Mouse (Mus musculus) hindbrain, embryonic 15.5 days (tissue): Measurements from ENCODE around the gene Eci3. TPM values are rescaled to one million over a fixed set of nuclear protein-coding genes. Genes with fewer than 3 reads are reported as not detected.
A peak's percentile ranks its signal among the peaks of the same experiment; 100 is the strongest.
"Not testable (repeated sequence)": the region's sequence is repeated elsewhere in the genome, so short reads cannot be mapped to it uniquely, and the experiment has no call there.

Source experiments
- ATAC-seq: fragments of 200-750 bp; cut with Nextera tagmentation; 2 replicates; pipeline ENCODE4 v1.8.0; 2017; ENCODE audit warnings: low read depth, moderate number of reproducible peaks, moderate TSS enrichment; ENCODE audit not compliant: low FRiP score
- H3K27ac ChIP-seq: fragments of 300-500 bp; sonication (generic); replicated peaks from 2 replicates; pipeline ENCODE4 v1.5.1; 2015; ENCODE audit warnings: mild to moderate bottlenecking, inconsistent platforms
- H3K27me3 ChIP-seq: fragments of 300-500 bp; sonication (generic); 2 replicates; pipeline ENCODE4 v1.6.1; 2015; ENCODE audit warnings: control low read depth, inconsistent platforms
- H3K36me3 ChIP-seq: fragments of 300-500 bp; sonication (generic); 2 replicates; pipeline ENCODE4 v1.6.1; 2015; ENCODE audit warnings: control low read depth, inconsistent platforms
- H3K4me1 ChIP-seq: fragments of 300-500 bp; sonication (generic); replicated peaks from 2 replicates; pipeline ENCODE4 v1.6.1; 2015; ENCODE audit warnings: control low read depth, inconsistent platforms
- H3K4me2 ChIP-seq: fragments of 300-500 bp; sonication (generic); 2 replicates; pipeline ENCODE4 v1.6.1; 2015; ENCODE audit warnings: moderate library complexity, mild to moderate bottlenecking, inconsistent platforms
- H3K4me3 ChIP-seq: fragments of 300-500 bp; sonication (generic); 2 replicates; pipeline ENCODE4 v1.5.1; 2015; ENCODE audit warnings: mild to moderate bottlenecking, inconsistent platforms
- H3K9ac ChIP-seq: fragments of 300-500 bp; sonication (generic); 2 replicates; pipeline ENCODE4 v1.6.1; 2015; ENCODE audit warnings: inconsistent platforms
- H3K9me3 ChIP-seq: fragments of 300-500 bp; sonication (generic); 2 replicates; pipeline ENCODE4 v1.6.1; 2016; ENCODE audit warnings: control low read depth, inconsistent platforms
- WGBS: fragments of 180-500 bp; shearing (Covaris S2); methylation state at CpG from one replicate; pipeline ENCODE4 v1.1.7; 2015; 5-methylcytosine and 5-hydroxymethylcytosine counted together
- polyA plus RNA-seq: library from polyadenylated mRNA; unstranded; fragments of >200 nt; fragmentation: Nextera tagmentation; extraction: Ambion mirVana; gene quantifications from 2 replicates; pipeline ENCODE4 v1.2.1, GENCODE M21; 2015

The Eci3 gene
- polyA plus RNA-seq = 0.78 and 0.90 TPM in 2 replicates

DNA sequence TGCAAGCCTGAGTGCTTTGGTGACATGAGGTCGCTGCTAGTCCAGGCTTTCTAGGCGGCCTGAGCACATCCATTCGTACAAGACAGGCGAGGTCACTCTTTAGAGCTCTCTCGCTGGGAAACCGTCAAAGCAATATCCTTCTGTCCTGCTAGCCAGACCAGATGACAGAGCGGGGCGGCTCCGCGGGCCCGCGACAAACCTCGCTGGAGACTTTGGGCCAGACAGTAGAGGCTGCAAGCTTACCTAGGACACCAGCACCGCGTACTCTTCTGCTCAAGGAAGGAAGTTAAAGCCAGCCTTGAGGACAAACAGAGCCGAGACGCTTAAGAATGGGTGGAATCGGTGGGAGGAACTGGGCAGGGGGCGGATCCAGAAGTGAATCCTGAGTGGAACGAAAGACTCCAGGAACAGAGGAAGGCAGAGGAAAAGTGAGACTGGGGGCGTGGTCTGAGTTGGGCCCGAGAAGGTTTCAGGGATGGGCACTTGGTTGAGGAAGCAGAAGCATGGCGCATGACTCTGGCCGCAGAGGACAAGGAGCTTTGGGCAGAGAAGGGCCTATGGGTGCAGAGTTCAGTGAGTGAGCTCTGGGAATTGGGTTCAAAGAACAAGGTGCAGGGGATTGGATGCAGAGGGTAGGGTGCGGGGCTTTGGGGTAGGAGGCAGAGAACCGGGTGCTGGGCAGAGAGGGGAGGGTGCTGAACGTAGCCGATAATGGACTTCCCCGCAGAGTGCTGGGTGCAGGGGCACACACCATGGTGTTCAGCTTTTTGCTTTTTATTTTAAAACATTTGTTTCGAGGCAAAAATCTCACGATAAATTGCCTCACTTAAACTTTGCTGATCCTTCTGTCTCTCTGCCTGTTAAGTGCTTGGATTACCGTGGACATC lies at the start of gene Eci3:
TSS of gene Eci3 (minus strand) at position 300 of the 887 bp plus-strand sequence.
- 3% methylated on average over 32 of the region's 32 CpGs for WGBS
- H3K9me3 ChIP-seq = no peaks in the 10 kb centered on the region
- no peaks in the 10 kb centered on the region for H3K36me3 ChIP-seq
- H3K4me1 ChIP-seq = peaks cover 18% of the 10 kb centered on the region
- 0 out of 2 replicates have a peak, but pooled peaks cover 5% of the 10 kb centered on the region for H3K27me3 ChIP-seq
- peak within 1 kb of the TSS; percentile 41 for H3K4me3 ChIP-seq
- peak within 1 kb of the TSS; percentile 79 for H3K4me2 ChIP-seq
- ATAC-seq = peak; percentile 75
- H3K27ac ChIP-seq = no peak within 1 kb of the TSS
- H3K9ac ChIP-seq = peak within 1 kb of the TSS; percentile 30

DNA sequence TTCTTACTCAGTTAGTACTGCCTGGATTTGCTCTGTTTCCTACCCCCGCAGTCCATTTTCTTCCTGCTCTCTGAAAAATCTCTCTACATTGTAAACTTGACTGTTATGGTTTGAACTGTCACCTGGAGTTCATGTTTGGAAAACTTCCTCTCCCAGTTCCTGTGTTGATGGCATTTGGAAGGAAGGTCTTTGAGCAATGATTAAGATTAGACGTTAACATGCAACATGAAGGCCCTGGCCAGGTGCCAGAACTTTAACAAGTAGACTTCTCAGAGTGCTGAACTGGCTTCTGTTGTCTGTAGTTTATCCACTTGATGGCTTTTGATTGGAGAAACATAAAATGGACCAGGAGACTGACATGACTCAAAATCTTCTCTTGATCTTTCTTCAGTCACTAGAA lies 32.3 kb upstream of the Eci3 start:
- WGBS = 78% methylated on average over 2 of the region's 2 CpGs
- ATAC-seq = no peak
- Histone ChIP-seq H3K27ac (no peak overlapping the region), H3K4me2 (no peak overlapping the region), H3K27me3 (no peaks in the 10 kb centered on the region), H3K4me1 (peaks cover 19% of the 10 kb centered on the region), H3K9me3 (no peaks in the 10 kb centered on the region), H3K36me3 (no peaks in the 10 kb centered on the region), H3K4me3 (no peak overlapping the region), H3K9ac (no peak overlapping the region)

DNA sequence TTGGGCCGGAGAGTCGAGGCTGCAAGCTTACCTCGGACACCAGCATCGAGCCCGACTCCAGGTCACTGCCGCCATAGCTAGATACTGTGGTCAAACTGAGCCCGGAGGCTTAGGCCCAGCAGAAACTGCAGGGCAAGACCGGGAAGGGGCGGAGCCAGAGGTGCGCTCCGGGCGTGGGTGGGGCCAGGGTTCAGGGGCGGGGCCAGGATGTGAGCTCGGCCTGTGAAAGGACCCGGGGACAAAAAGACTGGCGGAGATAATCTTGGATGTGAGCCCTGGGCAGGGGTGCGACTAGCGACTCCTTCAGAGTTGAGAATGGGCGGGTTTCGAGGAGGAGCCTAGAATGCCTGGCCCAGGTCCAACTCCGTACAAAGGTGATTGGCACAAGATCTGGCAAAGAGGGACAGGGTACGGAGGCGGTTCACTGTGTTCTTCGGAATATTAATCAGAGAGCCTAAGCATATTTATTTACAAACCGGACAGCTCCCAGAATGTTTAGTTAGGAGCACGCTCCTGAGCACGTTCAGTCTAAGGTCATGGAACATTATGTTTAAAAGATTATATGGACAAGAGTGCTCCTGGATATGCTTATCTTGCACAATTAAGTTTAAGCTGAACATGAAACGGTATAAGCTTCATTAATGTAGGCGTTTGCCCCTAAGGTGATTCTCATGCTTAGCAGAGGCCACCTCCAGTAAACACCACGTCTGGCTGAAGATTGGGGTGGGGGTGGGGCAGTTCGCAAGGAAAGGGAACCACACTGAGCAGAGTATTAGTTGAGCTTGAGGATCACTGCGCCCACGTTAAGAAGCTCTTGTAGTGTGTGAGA lies 30.6 kb upstream of the Eci3 start:
- no peaks in the 10 kb centered on the region for H3K27me3 ChIP-seq
- peaks cover 9% of the 10 kb centered on the region; the same call in 1 of the 2 replicates for H3K36me3 ChIP-seq
- peak overlapping the region; percentile 65 for H3K4me3 ChIP-seq
- H3K4me2 ChIP-seq = peak overlapping the region; percentile 77
- ATAC-seq = peak; percentile 96
- H3K4me1 ChIP-seq = peaks cover 19% of the 10 kb centered on the region
- H3K9me3 ChIP-seq = no peaks in the 10 kb centered on the region
- H3K9ac ChIP-seq = peak overlapping the region; percentile 71
- under 1% methylated on average over 33 of the region's 33 CpGs for WGBS
- H3K27ac ChIP-seq = peak overlapping the region; percentile 86

DNA sequence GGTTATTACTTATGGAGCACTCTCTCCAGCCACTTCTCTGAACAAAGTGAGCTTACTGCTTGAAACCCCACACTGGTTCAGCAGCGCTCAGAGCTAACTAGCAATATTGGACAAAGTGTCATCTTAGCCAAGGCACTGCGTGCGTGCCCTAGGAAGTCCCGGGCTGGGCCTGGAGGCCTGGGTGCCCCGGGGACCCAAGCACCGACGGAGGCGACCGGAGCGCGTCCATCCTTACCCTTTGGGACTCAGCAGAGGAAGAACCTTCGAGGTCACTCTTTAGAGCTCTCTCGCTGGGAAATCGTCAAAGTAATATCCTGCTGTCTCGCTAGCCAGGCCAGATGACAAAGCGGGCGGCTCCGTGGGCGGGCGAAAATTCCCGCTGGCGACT lies 30.0 kb upstream of the Eci3 start:
- 0% methylated on average over 22 of the region's 22 CpGs for WGBS

DNA sequence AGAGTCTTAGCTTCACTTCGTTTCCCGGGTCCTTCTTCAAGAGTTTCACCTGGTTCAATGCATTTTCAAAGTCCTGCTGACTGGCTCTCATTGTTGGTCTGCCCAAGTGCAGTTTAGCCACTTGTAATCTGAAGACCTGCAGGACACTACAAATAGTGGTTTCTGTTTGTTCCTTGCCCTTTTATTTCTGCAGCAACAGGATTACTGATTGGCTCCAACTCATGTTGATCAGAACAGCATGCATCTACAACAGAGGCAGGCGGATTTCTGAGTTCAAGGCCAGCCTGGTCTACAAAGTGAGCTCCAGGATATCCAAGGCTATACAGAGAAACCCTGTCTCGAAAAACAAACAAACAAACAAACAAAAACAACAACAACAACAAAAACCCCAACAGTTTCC lies 29.5 kb upstream of the Eci3 start:
- no peak for ATAC-seq
- peak overlapping the region; percentile 65 for H3K4me3 ChIP-seq
- H3K4me1 ChIP-seq = peaks cover 19% of the 10 kb centered on the region
- H3K9me3 ChIP-seq = no peaks in the 10 kb centered on the region
- peaks cover 20% of the 10 kb centered on the region for H3K36me3 ChIP-seq
- peak overlapping the region; percentile 77 for H3K4me2 ChIP-seq
- peak overlapping the region; percentile 71; the same call in 1 of the 2 replicates for H3K9ac ChIP-seq
- H3K27me3 ChIP-seq = no peaks in the 10 kb centered on the region
- peak overlapping the region; percentile 86; the same call in 1 of the 2 replicates for H3K27ac ChIP-seq
- WGBS = 85% methylated on average over 4 of the region's 4 CpGs

More for the DNA sequence above, 30.0 kb upstream of the Eci3 start:
- peaks cover 19% of the 10 kb centered on the region for H3K4me1 ChIP-seq
- H3K9ac ChIP-seq = peak overlapping the region; percentile 71
- H3K4me3 ChIP-seq = peak overlapping the region; percentile 65
- no peaks in the 10 kb centered on the region for H3K9me3 ChIP-seq
- peak; percentile 67; the same call in 1 of the 2 replicates for ATAC-seq
- H3K36me3 ChIP-seq = peaks cover 15% of the 10 kb centered on the region
- peak overlapping the region; percentile 77 for H3K4me2 ChIP-seq
- no peaks in the 10 kb centered on the region for H3K27me3 ChIP-seq
- peak overlapping the region; percentile 86 for H3K27ac ChIP-seq

DNA sequence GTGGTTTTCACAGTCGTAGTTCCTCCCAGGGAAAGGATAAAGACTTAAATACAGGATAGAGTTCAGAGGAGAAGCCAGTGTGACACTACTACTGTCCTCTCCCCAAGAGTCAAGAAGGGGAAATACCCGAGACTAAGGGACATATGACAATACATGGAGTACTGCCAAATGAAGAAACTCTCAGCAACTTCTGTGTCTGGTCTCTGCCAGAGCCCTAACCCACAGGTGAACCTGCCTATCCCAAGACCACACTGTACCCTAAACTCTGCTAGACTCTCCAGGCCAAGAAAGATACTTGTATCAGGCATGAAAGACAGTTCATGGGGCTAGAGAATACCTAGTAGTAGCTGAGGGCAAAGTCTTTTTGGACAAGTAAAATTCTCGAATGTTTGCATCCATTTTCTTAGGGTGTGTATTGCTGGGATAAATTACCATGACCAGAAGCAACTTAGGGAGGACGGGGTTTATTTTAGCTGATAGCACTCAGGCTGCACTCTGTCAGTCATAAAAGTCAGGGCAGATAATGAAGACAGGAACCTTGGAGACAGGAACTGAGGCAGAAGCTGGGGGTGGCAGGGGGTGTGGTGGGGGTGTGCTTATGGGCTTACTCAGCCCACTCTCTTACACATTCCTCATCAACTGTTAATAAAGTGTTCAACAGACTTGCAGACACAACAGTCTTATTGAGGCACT lies 28.1 kb upstream of the Eci3 start:
- Histone ChIP-seq H3K4me2 (no peak overlapping the region), H3K9ac (no peak overlapping the region), H3K9me3 (no peaks in the 10 kb centered on the region), H3K4me3 (no peak overlapping the region), H3K27me3 (no peaks in the 10 kb centered on the region), H3K27ac (no peak overlapping the region), H3K4me1 (peaks cover 19% of the 10 kb centered on the region), H3K36me3 (peaks cover 33% of the 10 kb centered on the region)
- ATAC-seq = no peak
- WGBS = 68% methylated on average over 4 of the region's 4 CpGs

DNA sequence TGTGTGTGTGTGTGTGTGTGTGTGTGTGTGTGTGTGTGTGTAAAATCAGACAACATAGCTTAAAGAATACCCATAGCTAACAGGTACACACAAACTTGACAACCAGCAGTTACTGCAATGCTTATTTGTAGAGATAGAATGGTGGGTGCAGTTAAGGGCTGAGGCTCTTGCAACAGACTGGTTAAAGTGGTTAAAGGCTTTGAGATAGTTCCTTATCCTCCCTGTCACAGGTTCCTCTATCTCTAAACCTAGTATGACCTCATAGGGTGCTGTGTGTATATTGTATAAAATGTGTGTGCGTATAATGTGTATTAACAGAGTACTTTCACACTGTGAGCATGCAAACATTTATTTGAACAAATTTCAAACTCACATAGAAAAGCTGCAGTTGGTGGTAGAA lies 19.9 kb upstream of the Eci3 start:
- WGBS = 96% methylated on average over 1 of the region's 1 CpGs
- not testable (repeated sequence) for H3K27ac ChIP-seq, H3K9ac ChIP-seq, H3K4me3 ChIP-seq, H3K9me3 ChIP-seq, H3K4me1 ChIP-seq, H3K4me2 ChIP-seq, H3K27me3 ChIP-seq, ATAC-seq
- H3K36me3 ChIP-seq = peaks cover 69% of the 10 kb centered on the region

DNA sequence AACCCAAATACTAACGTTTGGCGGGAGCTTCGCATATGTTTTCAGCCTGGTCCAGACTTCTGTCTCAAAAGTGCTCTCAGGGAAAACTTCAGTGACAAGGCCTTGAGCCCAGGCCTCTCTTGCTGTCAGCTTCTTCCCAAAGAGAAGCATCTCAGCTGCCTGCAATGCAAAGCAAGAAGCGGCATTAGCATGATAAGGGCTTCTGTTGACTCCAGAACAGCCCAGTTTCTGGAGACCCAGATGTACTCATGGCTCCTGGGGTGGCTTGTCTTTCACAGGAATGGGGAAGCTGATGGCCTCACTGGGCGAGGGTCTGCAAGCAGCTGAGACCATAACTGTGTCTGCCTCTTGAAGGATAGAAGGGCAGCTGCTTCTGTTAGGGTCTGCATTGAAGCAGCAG lies 15.0 kb upstream of the Eci3 start:
- peaks cover 52% of the 10 kb centered on the region for H3K36me3 ChIP-seq
- H3K4me3 ChIP-seq, H3K27me3 ChIP-seq, ATAC-seq, H3K27ac ChIP-seq, H3K9ac ChIP-seq, H3K4me2 ChIP-seq, H3K9me3 ChIP-seq, H3K4me1 ChIP-seq: not testable (repeated sequence)
- WGBS = 62% methylated on average over 5 of the region's 5 CpGs

DNA sequence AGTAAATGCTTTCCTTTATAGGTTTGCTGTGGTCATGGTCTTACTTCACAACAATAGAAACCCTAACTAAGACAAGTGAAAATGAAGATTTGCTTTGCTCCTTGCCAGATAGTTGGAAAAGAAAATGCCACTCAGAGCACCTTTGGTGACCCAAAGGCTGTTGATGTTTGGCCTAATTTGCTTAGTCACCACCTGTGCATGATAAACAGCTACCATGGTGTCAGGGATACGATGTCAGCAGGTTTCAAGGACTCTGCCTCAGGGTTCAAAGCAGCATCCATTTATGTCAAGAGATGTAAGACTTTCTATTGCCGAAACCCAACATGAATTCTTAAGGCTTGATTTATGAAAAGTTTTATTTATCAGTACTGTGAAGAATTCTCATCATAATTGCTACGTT lies 13.8 kb upstream of the Eci3 start:
- no peak for ATAC-seq
- WGBS = 95% methylated on average over 3 of the region's 3 CpGs
- no peak overlapping the region for H3K27ac ChIP-seq
- no peaks in the 10 kb centered on the region for H3K27me3 ChIP-seq
- H3K9ac ChIP-seq = no peak overlapping the region
- no peak overlapping the region for H3K4me3 ChIP-seq
- peaks cover 47% of the 10 kb centered on the region for H3K36me3 ChIP-seq
- no peak overlapping the region for H3K4me2 ChIP-seq
- H3K4me1 ChIP-seq = no peaks in the 10 kb centered on the region
- no peaks in the 10 kb centered on the region for H3K9me3 ChIP-seq

DNA sequence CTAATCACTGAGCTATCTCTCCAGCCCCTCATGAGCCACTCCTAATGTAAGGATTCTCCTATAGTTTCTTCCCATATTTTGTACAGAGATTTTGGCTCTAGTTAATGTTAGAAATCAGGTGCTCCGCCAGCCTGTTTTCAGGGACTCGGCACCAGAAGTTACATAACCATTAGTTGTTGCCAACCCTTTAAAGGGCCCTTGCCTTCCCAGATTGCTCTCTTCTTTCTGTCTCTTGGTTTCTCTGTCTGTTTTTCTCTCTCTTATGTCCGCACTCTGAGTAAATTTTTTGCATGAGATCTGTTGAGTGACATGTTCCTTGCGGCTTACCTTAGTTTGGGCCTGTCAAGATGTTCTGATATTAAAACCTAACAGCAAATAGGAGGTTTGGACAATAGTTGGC lies 12.5 kb upstream of the Eci3 start:
- Histone ChIP-seq H3K9ac (no peak overlapping the region), H3K36me3 (peaks cover 37% of the 10 kb centered on the region), H3K9me3 (no peaks in the 10 kb centered on the region), H3K4me1 (no peaks in the 10 kb centered on the region), H3K4me2 (no peak overlapping the region), H3K4me3 (no peak overlapping the region), H3K27me3 (no peaks in the 10 kb centered on the region), H3K27ac (no peak overlapping the region)
- no peak for ATAC-seq
- 95% methylated on average over 4 of the region's 4 CpGs for WGBS

DNA sequence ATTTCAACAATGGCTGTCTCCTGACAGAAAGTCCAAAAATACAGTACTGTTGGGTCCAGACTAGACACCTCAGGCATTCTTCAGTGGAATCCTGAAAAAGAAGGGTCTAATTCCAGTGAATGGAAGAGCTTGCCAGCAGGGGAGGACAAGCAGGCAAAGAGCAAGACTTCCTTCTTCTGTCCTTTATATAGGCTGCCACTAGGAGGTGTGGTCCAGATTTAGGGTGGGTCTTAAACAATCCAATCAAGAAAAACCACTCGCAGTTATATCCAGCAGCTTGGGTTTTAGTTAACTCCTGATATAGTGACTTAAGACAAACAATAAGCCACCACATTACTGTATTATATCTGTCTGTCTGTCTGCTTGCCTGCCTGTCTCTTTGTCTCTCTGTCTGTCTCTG lies 10.2 kb upstream of the Eci3 start:
- Histone ChIP-seq H3K27me3 (no peaks in the 10 kb centered on the region), H3K4me3 (no peak overlapping the region), H3K36me3 (peaks cover 16% of the 10 kb centered on the region), H3K27ac (no peak overlapping the region), H3K9ac (no peak overlapping the region), H3K9me3 (no peaks in the 10 kb centered on the region), H3K4me2 (no peak overlapping the region), H3K4me1 (no peaks in the 10 kb centered on the region)
- 75% methylated on average over 1 of the region's 1 CpGs for WGBS
- ATAC-seq = no peak
